Mouse (Mus musculus): ENCODE data around the gene Clip1. TPM values are rescaled to one million over a fixed set of nuclear protein-coding genes. Genes with fewer than 3 reads are reported as not detected.
A peak's percentile ranks its signal among the peaks of the same experiment; 100 is the strongest.

The Clip1 gene
- polyA plus RNA-seq, 1 experiment from 2014 or later, result 41.4 TPM

DNA sequence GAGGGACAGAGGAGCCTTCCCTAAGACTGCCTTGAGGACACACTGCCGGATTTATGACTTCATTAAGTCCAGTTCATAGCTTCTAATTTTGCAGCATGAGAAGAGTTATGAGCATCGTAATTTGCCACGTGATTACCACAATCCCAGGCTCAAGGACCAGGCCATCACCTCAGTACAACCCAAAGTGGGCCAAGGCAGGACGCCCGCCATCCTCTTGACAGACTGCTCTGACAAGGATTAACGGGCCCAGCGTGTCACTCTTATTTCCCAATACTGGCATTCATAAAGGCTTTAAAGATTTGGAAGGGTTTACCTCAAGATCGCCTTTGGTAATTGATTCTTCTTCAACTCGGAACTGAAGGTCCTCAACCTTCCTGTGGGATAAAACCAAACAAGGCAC is 44.2 kb downstream of the Clip1 start:
- Histone ChIP-seq H3K4me3 (replicated peaks) (no peak overlapping the region), H3K9ac (no peak overlapping the region), H3K4me2 (no peak overlapping the region), H3K4me1 (no peaks in the 10 kb centered on the region), H3K36me3 (peaks cover 19% of the 10 kb centered on the region), H3K9me3 (no peaks in the 10 kb centered on the region), H3K27me3 (replicated peaks) (no peaks in the 10 kb centered on the region), H3K27ac (no peak overlapping the region)
- no peak for ATAC-seq (ENCODE audit: insufficient read depth, low FRiP score, low read depth)
- 89% methylated on average over 9 of the region's 9 CpGs for WGBS

DNA sequence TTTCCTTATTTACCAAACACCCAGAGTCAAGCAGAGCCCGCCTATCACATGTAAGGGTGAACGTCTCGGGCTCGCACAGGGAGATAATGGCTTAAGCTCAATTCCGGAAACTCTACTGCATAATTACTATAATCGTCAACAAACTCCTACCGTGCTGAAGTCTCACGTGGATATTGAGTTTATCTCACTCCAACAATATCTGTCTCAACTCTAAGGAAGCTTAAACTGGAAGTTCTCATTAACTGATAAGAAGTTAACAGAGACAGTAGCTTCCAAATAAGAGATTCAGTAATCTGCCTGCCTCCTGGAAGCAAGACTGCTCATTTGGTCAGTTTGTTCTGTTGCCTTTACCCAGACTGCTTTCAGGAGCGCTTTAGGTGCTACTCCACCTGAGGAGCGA is 53.2 kb downstream of the Clip1 start:
- Histone ChIP-seq H3K4me1 (no peaks in the 10 kb centered on the region), H3K4me3 (replicated peaks) (no peak overlapping the region), H3K27me3 (replicated peaks) (no peaks in the 10 kb centered on the region), H3K4me2 (no peak overlapping the region), H3K9me3 (no peaks in the 10 kb centered on the region), H3K27ac (no peak overlapping the region), H3K36me3 (no peaks in the 10 kb centered on the region), H3K9ac (no peak overlapping the region)
- WGBS, result 86% methylated on average over 10 of the region's 10 CpGs
- ATAC-seq (ENCODE audit: insufficient read depth, low FRiP score, low read depth), result no peak

DNA sequence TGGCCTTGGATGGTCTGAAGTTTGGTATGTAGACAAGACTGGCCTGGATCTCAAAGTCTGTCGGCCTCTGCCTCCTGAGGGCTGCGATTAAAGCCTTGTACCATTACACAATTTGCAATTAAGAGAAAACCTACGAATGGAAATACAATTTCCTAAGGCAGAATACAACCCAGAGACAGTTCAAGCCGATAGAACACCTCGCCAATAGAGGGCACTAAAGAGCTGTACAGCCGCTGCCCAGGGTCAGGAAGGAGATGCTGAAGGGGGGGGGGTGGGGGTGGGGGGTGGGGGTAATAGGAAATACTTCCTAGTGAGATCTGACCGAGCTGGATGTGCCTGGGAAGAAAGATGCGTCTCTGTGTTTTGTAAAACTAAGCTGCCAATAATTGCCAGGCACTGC is 57.8 kb downstream of the Clip1 start:
- Histone ChIP-seq H3K27ac (no peak overlapping the region), H3K4me2 (no peak overlapping the region), H3K4me1 (no peaks in the 10 kb centered on the region), H3K36me3 (0 out of 2 replicates have a peak, but pooled peaks cover 9% of the 10 kb centered on the region), H3K4me3 (replicated peaks) (no peak overlapping the region), H3K27me3 (replicated peaks) (no peaks in the 10 kb centered on the region), H3K9ac (no peak overlapping the region), H3K9me3 (no peaks in the 10 kb centered on the region)
- whole genome bisulfite sequencing, result 26% methylated on average over 8 of the region's 8 CpGs
- ATAC-seq (ENCODE audit: insufficient read depth, low FRiP score, low read depth), result no peak

DNA sequence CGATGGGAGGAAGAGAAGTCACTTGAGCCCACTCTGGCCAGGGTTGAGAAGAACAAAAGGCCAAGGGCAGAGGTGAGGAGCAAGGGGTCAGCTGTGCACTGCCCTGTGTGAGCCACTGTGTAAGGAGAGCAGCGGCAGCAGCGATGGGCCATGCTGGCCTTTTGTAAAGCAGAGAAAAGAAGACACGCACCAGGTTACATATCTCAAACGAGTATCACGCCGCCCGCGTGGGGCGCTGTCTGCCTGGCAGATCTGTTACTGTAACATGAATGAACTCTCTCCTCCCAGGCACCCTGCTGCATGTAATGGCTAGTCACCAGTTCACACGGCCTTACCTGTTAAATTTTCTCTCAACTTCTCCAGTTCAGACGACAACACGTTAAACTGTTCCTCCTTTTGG is 62.0 kb downstream of the Clip1 start:
- H3K4me3 ChIP-seq (replicated peaks), result no peak overlapping the region
- no peaks in the 10 kb centered on the region for H3K27me3 ChIP-seq (replicated peaks)
- WGBS, result 83% methylated on average over 13 of the region's 13 CpGs
- H3K9me3 ChIP-seq, result no peaks in the 10 kb centered on the region
- H3K4me1 ChIP-seq, result no peaks in the 10 kb centered on the region
- H3K27ac ChIP-seq, result no peak overlapping the region
- no peak for ATAC-seq (ENCODE audit: insufficient read depth, low FRiP score, low read depth)
- H3K36me3 ChIP-seq, result peaks cover 15% of the 10 kb centered on the region; the same call in 1 of the 2 replicates
- no peak overlapping the region for H3K4me2 ChIP-seq
- H3K9ac ChIP-seq, result no peak overlapping the region

DNA sequence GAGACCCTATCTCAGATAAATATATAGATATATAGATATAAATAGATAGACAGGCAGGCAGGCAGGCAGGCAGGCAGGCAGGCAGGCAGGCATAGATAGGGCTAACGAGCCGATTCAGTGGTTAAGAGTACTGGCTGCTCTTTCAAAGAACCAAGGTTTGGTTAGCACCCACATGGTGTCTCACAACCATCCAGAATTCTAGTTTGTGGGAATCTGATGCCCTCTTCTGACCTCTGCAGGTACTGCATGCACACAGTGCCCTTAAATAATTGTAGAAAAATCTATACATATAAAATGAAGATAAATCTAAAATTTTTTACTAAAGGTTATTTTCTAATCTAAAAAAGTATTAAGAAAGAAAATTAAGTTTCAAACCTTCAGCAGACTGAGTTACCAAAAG is 65.9 kb downstream of the Clip1 start:
- ATAC-seq (ENCODE audit: insufficient read depth, low FRiP score, low read depth), result no peak
- 73% methylated on average over 2 of the region's 2 CpGs for WGBS
- Histone ChIP-seq H3K27ac (no peak overlapping the region), H3K9me3 (no peaks in the 10 kb centered on the region), H3K27me3 (replicated peaks) (no peaks in the 10 kb centered on the region), H3K36me3 (peaks cover 31% of the 10 kb centered on the region), H3K9ac (no peak overlapping the region), H3K4me2 (no peak overlapping the region), H3K4me1 (no peaks in the 10 kb centered on the region), H3K4me3 (replicated peaks) (no peak overlapping the region)

DNA sequence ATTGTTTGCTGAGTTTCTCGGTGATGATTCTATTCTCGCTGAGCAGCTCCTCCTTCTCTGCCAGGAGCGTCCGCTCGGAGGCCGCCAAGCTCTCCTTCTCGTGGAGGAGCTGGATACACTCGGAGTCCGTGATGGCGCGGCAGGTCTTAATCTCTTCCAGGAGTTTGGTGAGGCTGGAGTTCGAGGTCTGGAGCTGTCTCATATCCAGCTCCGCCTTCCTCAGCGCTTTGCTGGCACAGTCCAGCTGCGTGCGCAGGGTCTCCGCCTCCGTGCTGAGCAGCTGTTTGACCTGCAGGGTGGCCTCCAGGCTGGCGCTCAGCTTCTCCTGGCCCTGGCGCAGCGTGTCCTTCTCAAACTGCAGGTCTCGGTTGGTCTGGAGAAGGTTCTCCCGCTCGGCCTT is 70.2 kb downstream of the Clip1 start:
- H3K4me3 ChIP-seq (replicated peaks), result no peak overlapping the region
- H3K27ac ChIP-seq, result no peak overlapping the region
- no peaks in the 10 kb centered on the region for H3K9me3 ChIP-seq
- ATAC-seq (ENCODE audit: insufficient read depth, low FRiP score, low read depth), result no peak
- 92% methylated on average over 24 of the region's 24 CpGs for WGBS
- no peak overlapping the region for H3K9ac ChIP-seq
- peaks cover 33% of the 10 kb centered on the region for H3K36me3 ChIP-seq
- no peaks in the 10 kb centered on the region for H3K27me3 ChIP-seq (replicated peaks)
- H3K4me1 ChIP-seq, result no peaks in the 10 kb centered on the region
- no peak overlapping the region for H3K4me2 ChIP-seq

DNA sequence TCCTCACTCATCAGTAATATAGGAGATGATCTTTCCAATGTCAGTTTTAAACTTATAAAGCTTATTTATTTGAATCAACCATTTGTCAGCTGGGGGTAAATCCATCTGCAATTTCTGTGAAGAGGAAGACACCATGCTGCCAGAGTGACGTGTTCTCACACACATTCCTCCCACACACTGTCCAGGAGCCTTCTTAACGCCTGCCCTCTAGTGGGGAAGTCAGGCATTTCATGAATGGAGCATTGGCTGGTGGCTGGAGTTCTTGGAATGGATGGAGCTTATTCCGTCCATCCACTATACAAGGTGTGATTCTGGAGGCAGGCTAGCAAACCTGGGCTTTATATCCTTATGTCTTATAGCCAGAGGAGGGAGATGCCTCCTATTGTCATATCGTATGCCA is 74.6 kb downstream of the Clip1 start:
- Histone ChIP-seq H3K9ac (no peak overlapping the region), H3K36me3 (peaks cover 21% of the 10 kb centered on the region), H3K4me3 (replicated peaks) (no peak overlapping the region), H3K9me3 (no peaks in the 10 kb centered on the region), H3K27ac (no peak overlapping the region), H3K27me3 (replicated peaks) (no peaks in the 10 kb centered on the region), H3K4me1 (no peaks in the 10 kb centered on the region), H3K4me2 (no peak overlapping the region)
- ATAC-seq (ENCODE audit: insufficient read depth, low FRiP score, low read depth), result 0 out of 2 replicates have a peak, but pooled peaks have one; percentile 53
- 28% methylated on average over 4 of the region's 4 CpGs for WGBS

DNA sequence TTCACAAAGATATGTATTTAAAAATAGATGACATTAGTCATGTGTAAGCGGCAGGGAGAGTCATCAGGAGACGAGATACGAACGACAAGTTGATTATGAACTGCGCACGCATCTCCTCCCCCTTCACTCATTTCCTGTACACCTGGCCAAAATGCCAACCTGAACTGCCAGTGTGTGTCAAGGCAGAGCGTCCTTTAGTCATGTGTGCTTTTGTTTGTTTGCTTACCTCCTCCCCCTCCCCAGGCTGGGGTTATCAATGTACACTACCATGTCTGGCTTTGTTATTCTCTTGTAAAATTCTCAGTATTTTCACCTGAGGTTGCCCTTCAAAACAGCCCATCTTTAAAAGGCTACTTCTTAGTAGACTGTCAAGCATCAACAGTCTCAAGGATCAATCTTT is 75.0 kb downstream of the Clip1 start:
- Histone ChIP-seq H3K4me1 (no peaks in the 10 kb centered on the region), H3K9ac (no peak overlapping the region), H3K4me2 (no peak overlapping the region), H3K27ac (no peak overlapping the region), H3K36me3 (peaks cover 21% of the 10 kb centered on the region), H3K4me3 (replicated peaks) (no peak overlapping the region), H3K27me3 (replicated peaks) (no peaks in the 10 kb centered on the region), H3K9me3 (no peaks in the 10 kb centered on the region)
- 89% methylated on average over 7 of the region's 7 CpGs for WGBS
- no peak for ATAC-seq (ENCODE audit: insufficient read depth, low FRiP score, low read depth)

DNA sequence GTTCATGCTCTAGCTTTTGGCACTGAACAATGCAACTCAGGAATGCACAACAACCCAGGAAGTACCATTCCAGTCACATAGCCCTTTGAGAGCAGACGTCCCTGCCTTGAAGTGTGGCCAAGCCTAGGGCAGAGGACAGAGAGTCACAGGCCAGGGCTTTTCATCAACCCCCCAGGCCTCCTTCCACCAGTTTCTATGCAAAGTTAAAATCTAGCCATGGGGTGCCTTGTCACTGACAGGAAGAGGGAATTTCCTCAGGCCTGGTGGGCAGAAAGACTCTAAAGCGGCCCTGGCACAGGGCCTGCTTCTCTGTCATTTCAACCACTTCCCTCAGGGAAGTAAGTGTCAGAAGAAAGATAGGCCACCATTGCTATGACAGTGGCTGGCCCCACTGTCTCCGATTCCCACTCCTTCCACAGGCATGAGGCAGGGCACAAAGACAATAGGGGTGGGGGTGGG is 77.2 kb downstream of the Clip1 start:
- no peak for ATAC-seq (ENCODE audit: insufficient read depth, low FRiP score, low read depth)
- H3K27ac ChIP-seq, result no peak overlapping the region
- no peak overlapping the region for H3K9ac ChIP-seq
- H3K4me1 ChIP-seq, result no peaks in the 10 kb centered on the region
- no peak overlapping the region for H3K4me3 ChIP-seq (replicated peaks)
- H3K9me3 ChIP-seq, result no peaks in the 10 kb centered on the region
- WGBS, result 74% methylated on average over 3 of the region's 3 CpGs
- 0 out of 2 replicates have a peak, but pooled peaks cover 7% of the 10 kb centered on the region for H3K36me3 ChIP-seq
- H3K4me2 ChIP-seq, result no peak overlapping the region
- no peaks in the 10 kb centered on the region for H3K27me3 ChIP-seq (replicated peaks)

DNA sequence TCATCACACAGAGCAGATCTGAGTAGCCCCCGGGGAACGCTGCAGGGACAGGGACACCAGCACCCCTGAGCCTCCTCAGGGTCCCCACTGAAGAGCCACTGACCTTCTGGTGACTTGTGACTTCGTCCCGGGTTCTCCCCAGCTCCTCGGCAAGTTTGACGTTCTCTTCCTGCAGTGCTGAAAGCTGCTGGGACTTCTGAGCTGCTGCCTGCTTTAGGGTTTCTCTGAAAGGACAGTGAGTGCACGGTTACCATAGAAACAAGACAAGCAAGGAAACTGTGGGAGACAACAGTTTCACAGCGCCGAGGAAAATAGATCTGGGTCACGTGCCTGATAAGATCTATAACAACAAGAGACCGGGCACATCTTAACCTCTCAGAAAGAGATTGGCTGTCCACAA is 80.9 kb downstream of the Clip1 start:
- Histone ChIP-seq H3K9me3 (no peaks in the 10 kb centered on the region), H3K27me3 (replicated peaks) (no peaks in the 10 kb centered on the region), H3K36me3 (0 out of 2 replicates have a peak, but pooled peaks cover 7% of the 10 kb centered on the region), H3K9ac (no peak overlapping the region), H3K4me2 (no peak overlapping the region), H3K4me3 (replicated peaks) (no peak overlapping the region), H3K4me1 (no peaks in the 10 kb centered on the region), H3K27ac (no peak overlapping the region)
- 56% methylated on average over 11 of the region's 11 CpGs for WGBS
- ATAC-seq (ENCODE audit: insufficient read depth, low FRiP score, low read depth), result no peak

DNA sequence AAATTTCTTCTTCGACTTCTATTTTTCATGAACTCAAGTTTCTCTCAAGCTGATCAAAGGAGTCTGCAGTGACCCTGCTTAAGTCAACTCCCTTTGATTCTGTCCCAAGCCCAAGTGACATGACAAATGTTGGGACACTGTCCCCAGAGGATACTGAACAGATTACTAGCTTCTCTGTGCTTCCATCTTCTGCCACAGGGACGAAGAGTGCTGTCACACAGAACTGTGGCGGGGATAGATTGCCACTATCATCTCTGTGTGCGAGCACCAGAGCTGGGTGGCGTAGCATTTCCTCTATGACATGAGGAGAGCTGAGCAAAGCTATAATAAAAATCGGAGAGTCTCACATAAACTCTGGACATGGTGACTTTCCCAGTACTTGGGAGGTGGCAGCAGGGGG is 82.2 kb downstream of the Clip1 start:
- no peaks in the 10 kb centered on the region for H3K27me3 ChIP-seq (replicated peaks)
- no peak overlapping the region for H3K4me2 ChIP-seq
- 83% methylated on average over 6 of the region's 6 CpGs for WGBS
- no peaks in the 10 kb centered on the region for H3K9me3 ChIP-seq
- no peak overlapping the region for H3K4me3 ChIP-seq (replicated peaks)
- no peak overlapping the region for H3K9ac ChIP-seq
- no peaks in the 10 kb centered on the region; the same call in 1 of the 2 replicates for H3K36me3 ChIP-seq
- H3K27ac ChIP-seq, result no peak overlapping the region
- no peak for ATAC-seq (ENCODE audit: insufficient read depth, low FRiP score, low read depth)
- no peaks in the 10 kb centered on the region for H3K4me1 ChIP-seq

DNA sequence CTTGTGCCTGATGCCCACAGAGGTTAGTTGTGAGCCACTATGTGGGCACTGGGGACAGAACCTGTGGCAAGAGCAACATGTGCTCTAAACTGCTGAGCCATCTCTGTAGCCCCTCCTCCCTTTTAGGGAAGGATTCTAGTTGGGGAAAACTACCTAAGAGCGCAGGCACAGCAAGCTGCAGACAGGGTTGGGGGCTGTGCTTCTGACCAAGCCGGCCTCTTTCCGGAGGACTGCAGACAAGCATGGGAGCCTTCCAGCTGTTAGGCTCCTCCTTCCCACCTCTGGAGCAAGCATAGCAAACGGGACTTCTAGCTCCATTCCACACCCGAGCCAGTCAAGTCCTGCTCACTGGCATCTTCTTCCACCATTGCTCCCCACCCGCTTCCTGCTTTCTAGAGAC is 85.1 kb downstream of the Clip1 start:
- Histone ChIP-seq H3K9ac (no peak overlapping the region), H3K27ac (no peak overlapping the region), H3K4me2 (no peak overlapping the region), H3K9me3 (no peaks in the 10 kb centered on the region), H3K4me3 (replicated peaks) (no peak overlapping the region), H3K4me1 (no peaks in the 10 kb centered on the region), H3K36me3 (no peaks in the 10 kb centered on the region; the same call in 1 of the 2 replicates), H3K27me3 (replicated peaks) (no peaks in the 10 kb centered on the region)
- 44% methylated on average over 6 of the region's 6 CpGs for WGBS
- ATAC-seq (ENCODE audit: insufficient read depth, low FRiP score, low read depth), result no peak

DNA sequence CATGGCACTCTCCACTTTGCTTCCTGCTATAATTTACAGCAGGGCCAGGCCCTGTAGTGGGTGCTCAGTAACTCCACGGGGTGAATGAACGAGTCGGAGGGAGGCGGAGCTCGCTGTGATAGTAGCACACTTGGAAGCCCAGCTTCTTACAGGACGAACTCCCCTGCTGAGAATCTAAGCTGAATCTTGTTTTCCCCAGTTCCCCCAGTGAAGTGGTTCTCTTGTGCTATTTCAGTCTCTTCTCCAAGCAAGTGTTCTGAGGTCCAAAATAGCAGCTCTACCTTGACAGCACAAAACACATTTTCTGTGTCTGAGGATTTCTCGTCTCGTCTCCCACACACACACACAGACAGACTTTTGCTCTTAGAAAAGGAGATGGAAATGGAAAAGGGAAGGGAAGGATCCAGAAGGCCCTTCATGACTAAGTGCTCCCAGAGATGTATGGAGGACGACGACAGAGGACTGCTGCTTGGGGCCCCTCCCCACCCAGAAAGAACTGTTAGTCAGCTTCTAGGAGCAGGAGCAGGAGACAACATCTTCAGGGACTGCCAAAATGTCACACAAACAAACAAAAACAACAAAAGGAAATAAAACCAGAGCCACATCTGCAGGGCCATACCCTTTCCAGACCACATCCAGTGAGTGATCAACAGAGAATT is 90.7 kb downstream of the Clip1 start:
- 84% methylated on average over 10 of the region's 10 CpGs for WGBS

More for the DNA sequence above, 90.7 kb downstream of the Clip1 start:
- no peak overlapping the region for H3K27ac ChIP-seq
- H3K27me3 ChIP-seq (replicated peaks), result no peaks in the 10 kb centered on the region
- H3K36me3 ChIP-seq, result peaks cover 3% of the 10 kb centered on the region; the same call in 1 of the 2 replicates
- no peak for ATAC-seq (ENCODE audit: insufficient read depth, low FRiP score, low read depth)
- H3K9me3 ChIP-seq, result no peaks in the 10 kb centered on the region
- H3K4me3 ChIP-seq (replicated peaks), result no peak overlapping the region
- no peak overlapping the region for H3K4me2 ChIP-seq
- H3K4me1 ChIP-seq, result no peaks in the 10 kb centered on the region
- H3K9ac ChIP-seq, result no peak overlapping the region

All from stomach, embryonic 15.5 days (tissue).